Mouse (Mus musculus) embryonic facial prominence, embryonic 11.5 days (tissue): ENCODE measurements at regions not wholly inside any gene's neighbourhood (a gene's known extent, or its start where the extent isn't known, plus 50 kb on each side); places are given as distances from the start of the nearest gene placed in this dataset.

Source experiments
- ATAC-seq: fragments of 200-750 bp; cut with Nextera tagmentation; replicated peaks from 2 replicates; pipeline ENCODE4 v1.8.0; 2017; ENCODE audit warnings: low read depth; ENCODE audit not compliant: insufficient number of reproducible peaks, low FRiP score, low TSS enrichment
- DNase-seq: peaks from one replicate; pipeline ENCODE4 v3.0.0-alpha.2; 2015; ENCODE audit warnings: low spot score
- H3K27ac ChIP-seq: fragments of 300-500 bp; sonication (generic); replicated peaks from 2 replicates; pipeline ENCODE4 v1.5.1; 2014; ENCODE audit warnings: mild to moderate bottlenecking, low read depth, low read length, control low read depth
- H3K27me3 ChIP-seq: fragments of 300-500 bp; sonication (generic); 2 replicates; pipeline ENCODE4 v1.6.1; 2014; ENCODE audit warnings: mild to moderate bottlenecking, low read length, moderate library complexity, mixed read lengths; ENCODE audit not compliant: control insufficient read depth, insufficient read depth
- H3K36me3 ChIP-seq: fragments of 300-500 bp; sonication (generic); replicated peaks from 2 replicates; pipeline ENCODE4 v1.6.1; 2014; ENCODE audit warnings: low read depth, mild to moderate bottlenecking, low read length, moderate library complexity, mixed read lengths; ENCODE audit not compliant: control insufficient read depth, insufficient read depth
- H3K4me1 ChIP-seq: fragments of 300-500 bp; sonication (generic); 2 replicates; pipeline ENCODE4 v1.6.1; 2014; ENCODE audit warnings: low read length, mixed read lengths; ENCODE audit not compliant: control insufficient read depth, insufficient read depth
- H3K4me2 ChIP-seq: fragments of 300-500 bp; sonication (generic); 2 replicates; pipeline ENCODE4 v1.6.1; 2014; ENCODE audit warnings: low read depth, mild to moderate bottlenecking, control low read depth, low read length, moderate library complexity
- H3K4me3 ChIP-seq: fragments of 300-500 bp; sonication (generic); 2 replicates; pipeline ENCODE4 v1.5.1; 2014; ENCODE audit warnings: low read depth, low read length, control low read depth
- H3K9ac ChIP-seq: fragments of 300-500 bp; sonication (generic); replicated peaks from 2 replicates; pipeline ENCODE4 v1.6.1; 2014; ENCODE audit warnings: mild to moderate bottlenecking, control low read depth, low read length
- H3K9me3 ChIP-seq: fragments of 300-500 bp; sonication (generic); replicated peaks from 2 replicates; pipeline ENCODE4 v1.6.1; 2016; ENCODE audit warnings: mild to moderate bottlenecking, low read length, inconsistent platforms, mixed read lengths; ENCODE audit not compliant: control insufficient read depth
- WGBS: fragments of 180-500 bp; shearing (Covaris S2); extraction: QIAGEN DNeasy Blood & Tissue Kit; methylation state at CpG from one replicate; pipeline ENCODE4 v1.1.7; 2014; 5-methylcytosine and 5-hydroxymethylcytosine counted together

DNA sequence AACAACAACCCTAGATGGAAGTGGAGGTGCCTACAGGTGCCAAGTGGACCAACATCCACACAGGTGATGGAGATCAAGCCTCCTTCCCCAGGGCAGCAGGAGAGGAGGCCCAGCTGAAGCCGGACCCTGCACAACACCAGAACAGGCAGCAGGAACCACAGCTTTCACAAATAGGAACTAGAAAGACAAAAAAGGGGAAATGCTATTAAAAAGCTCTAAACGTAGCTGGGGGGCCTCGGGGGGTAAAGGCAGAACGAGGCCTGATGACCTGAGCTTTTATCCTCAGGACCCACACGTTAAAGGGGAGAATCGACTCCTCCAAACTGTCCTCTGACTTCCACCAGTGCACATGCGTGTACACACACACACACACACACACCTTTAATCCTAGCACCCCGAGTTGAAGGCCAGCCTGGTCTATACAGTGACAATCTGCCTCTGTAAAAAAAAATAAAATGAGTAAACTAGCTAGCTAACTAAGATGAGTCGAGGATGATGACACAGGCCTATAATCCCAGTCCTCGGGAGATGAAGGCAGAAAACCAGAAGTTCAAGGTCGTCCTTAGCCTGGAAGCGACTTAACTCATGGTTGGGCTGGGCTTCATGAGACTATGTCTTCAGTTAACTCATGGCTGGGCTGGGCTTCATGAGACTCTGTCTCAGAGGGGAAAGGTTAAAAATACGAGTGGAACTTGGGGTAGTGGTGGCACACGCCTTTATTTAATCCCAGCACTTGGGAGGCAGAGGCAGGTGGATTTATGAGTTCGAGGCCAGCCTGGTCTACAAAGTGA is 122.6 kb upstream of the Slc22a12 start:
- no peak for DNase-seq

DNA sequence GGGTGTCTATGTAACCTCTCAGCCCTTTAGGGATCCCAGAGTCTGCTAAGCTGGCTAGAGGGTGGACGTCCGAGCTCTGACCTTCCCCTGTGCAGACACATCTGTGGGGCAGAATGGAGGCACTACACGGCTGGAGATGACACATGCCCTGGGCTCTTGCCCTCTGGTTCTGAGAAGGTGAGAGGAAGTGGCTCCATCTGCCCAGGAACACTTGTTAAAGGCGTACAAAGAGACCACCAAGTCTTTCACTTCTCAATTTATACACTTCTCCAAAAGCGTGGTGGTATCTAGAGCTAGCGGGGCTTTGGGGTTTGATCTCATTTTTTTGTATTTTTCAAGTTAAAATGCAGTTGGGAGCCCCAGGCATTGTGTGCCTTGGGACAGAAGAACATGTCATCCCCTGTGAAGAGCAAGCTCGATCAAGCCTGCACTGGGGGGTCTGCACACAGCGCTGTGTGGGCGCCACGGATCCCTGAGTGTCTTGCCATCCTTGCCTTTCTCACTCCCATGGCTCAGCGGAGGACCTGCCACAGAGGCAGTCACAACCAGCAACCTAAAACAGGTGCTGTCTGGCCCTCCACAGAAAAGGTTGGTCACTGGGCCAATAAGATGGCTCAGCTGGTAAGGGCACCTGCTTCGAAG is 121.6 kb upstream of the Slc22a12 start:
- no peak overlapping the region for H3K4me3 ChIP-seq
- H3K4me1 ChIP-seq: no peaks in the 10 kb centered on the region
- H3K4me2 ChIP-seq: no peak overlapping the region
- no peak overlapping the region for H3K27ac ChIP-seq
- no peaks in the 10 kb centered on the region for H3K9me3 ChIP-seq
- WGBS: 80% methylated on average over 12 of the region's 12 CpGs
- no peaks in the 10 kb centered on the region for H3K36me3 ChIP-seq
- no peaks in the 10 kb centered on the region for H3K27me3 ChIP-seq
- ATAC-seq: no peak
- DNase-seq: no peak
- H3K9ac ChIP-seq: no peak overlapping the region

More for the DNA sequence above, 122.6 kb upstream of the Slc22a12 start:
- 74% methylated on average over 15 of the region's 15 CpGs for WGBS
- Histone ChIP-seq H3K27me3 (no peaks in the 10 kb centered on the region), H3K4me1 (no peaks in the 10 kb centered on the region), H3K4me2 (no peak overlapping the region), H3K9me3 (no peaks in the 10 kb centered on the region), H3K27ac (no peak overlapping the region), H3K36me3 (no peaks in the 10 kb centered on the region), H3K4me3 (no peak overlapping the region), H3K9ac (no peak overlapping the region)
- ATAC-seq: no peak

- no peaks in the 10 kb centered on the region for H3K27me3 ChIP-seq
- no peaks in the 10 kb centered on the region for H3K4me1 ChIP-seq
- H3K4me2 ChIP-seq: no peak overlapping the region
- no peak overlapping the region for H3K27ac ChIP-seq
- no peaks in the 10 kb centered on the region for H3K36me3 ChIP-seq
- ATAC-seq (peak; percentile 52; the same call in 1 of the 2 replicates), DNase-seq (peak; percentile 89)
- H3K4me3 ChIP-seq: no peak overlapping the region
- H3K9me3 ChIP-seq: no peaks in the 10 kb centered on the region
- H3K9ac ChIP-seq: no peak overlapping the region
- WGBS: 1% methylated on average over 10 of the region's 10 CpGs
These were observed 120.6 kb upstream of the Slc22a12 start for GRCm38 (mm10) chr19:6663391-6663790.

DNA sequence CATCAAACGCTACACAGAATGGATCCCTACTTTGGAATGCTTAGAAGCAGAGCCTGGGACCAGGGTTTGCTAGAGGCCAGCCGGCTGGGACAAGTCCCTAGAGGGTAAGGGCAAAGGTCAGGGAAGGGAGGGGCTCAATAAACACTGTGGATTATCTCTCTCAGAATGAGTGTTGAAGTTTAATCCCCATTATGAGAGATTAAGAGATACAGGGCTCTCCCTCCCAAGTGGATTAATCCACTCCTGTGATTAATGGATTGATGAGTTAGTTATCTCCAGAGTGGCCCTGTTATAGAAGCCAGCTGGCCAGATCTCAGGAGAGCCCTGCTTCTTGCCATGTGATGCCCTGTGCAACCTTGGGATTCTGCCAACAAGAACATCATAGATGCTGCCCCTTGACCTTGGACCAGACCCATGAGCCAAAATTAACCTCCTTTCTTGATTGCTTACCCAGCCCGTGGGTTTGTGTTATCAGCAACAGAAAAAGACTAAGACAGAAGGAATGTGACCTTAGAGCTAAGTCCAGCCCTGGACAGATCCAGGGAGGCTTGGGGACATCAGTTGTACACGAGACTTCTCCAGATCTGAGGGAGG is 119.6 kb upstream of the Slc22a12 start:
- 24% methylated on average over 4 of the region's 4 CpGs for WGBS
- H3K4me2 ChIP-seq: no peak overlapping the region
- H3K9ac ChIP-seq: no peak overlapping the region
- H3K4me1 ChIP-seq: no peaks in the 10 kb centered on the region
- ATAC-seq (no peak), DNase-seq (no peak)
- H3K36me3 ChIP-seq: no peaks in the 10 kb centered on the region
- H3K4me3 ChIP-seq: no peak overlapping the region
- H3K27ac ChIP-seq: no peak overlapping the region
- H3K27me3 ChIP-seq: no peaks in the 10 kb centered on the region
- no peaks in the 10 kb centered on the region for H3K9me3 ChIP-seq

DNA sequence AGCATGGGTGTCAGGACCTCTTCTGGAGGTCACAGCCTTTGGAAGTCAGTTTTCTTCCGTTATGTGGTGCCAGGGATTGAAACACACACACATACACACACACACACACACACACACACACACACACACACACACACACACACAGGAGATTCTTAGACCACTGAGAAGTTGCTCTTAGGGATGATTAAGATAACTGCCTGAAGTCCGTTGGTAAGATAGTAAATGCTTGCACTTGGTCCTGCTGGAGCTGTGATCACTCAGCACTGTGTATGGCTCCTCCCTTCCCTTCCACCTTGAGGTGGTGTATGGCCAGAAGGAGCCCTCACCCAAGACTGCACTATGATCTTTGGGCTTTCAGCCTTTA is 118.7 kb upstream of the Slc22a12 start:
- WGBS: 44% methylated on average over 2 of the region's 2 CpGs

DNA sequence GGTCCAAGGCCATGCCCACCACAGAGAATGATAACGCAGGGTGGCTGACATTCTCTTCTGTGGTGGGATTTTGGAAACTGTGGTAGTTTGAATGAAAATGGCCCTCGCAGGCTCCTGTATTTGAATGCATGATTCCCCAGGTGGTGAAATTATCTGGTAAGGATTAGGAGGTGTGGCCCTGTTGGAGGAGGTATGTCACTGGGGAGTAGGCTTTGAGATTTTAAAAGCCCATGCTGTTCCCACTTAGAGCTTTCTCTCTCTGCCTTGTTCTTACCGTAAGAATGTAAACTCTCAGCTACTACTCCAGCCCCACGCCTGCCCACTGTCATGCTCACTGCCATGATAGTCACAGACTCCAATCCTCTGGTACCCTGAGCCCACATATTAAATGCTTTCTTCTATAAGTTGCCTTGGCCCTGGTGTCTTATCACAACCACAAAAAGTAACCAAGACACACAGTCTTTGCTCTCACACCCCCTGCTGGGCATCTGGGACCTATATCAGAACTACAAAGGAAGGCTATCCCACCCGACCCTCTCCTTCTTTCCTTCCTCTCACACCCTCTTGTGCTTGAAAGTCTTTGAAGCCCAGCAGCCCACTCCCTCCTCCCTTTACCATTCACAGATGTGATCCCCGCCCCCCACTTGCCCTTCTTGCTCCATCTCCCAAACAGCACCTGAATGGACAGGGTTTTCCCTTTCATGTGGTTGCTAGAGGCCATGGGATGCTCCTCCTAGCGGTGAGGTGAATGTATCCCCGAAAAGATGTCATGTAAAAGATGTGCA is 118.1 kb upstream of the Slc22a12 start:
- Histone ChIP-seq H3K9me3 (no peaks in the 10 kb centered on the region), H3K4me3 (no peak overlapping the region), H3K4me1 (no peaks in the 10 kb centered on the region), H3K4me2 (no peak overlapping the region), H3K36me3 (no peaks in the 10 kb centered on the region), H3K27ac (no peak overlapping the region), H3K27me3 (no peaks in the 10 kb centered on the region), H3K9ac (no peak overlapping the region)
- 31% methylated on average over 8 of the region's 8 CpGs for WGBS
- ATAC-seq (no peak), DNase-seq (no peak)

More for the DNA sequence above, 118.7 kb upstream of the Slc22a12 start:
- no peaks in the 10 kb centered on the region for H3K27me3 ChIP-seq
- H3K36me3 ChIP-seq: no peaks in the 10 kb centered on the region
- H3K9ac ChIP-seq: no peak overlapping the region
- no peak overlapping the region for H3K27ac ChIP-seq
- H3K4me1 ChIP-seq: no peaks in the 10 kb centered on the region
- DNase-seq (no peak), ATAC-seq (no peak)
- no peak overlapping the region for H3K4me2 ChIP-seq
- H3K9me3 ChIP-seq: no peaks in the 10 kb centered on the region
- H3K4me3 ChIP-seq: no peak overlapping the region

DNA sequence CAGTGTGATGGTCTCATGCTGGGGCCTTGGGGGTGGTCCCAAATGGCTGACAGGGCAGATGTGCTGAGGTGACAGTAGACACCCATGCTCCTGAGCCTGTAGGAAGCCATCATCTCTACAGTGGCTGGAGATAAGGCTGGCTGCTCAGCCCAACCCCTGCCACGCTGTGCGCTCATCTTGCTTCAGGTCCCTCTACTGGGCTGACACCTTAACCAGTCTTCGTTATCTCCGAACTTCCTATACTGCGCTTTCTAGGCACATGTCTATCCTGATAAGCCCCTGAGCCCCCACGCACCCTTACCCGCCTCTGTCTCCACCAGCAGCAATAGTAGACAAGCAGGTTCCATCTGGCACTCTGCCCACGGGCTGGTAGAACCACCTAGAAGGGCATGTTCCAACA is 117.3 kb upstream of the Slc22a12 start:
- H3K4me3 ChIP-seq: no peak overlapping the region
- no peak overlapping the region for H3K27ac ChIP-seq
- DNase-seq (no peak), ATAC-seq (no peak)
- H3K27me3 ChIP-seq: no peaks in the 10 kb centered on the region
- 81% methylated on average over 8 of the region's 8 CpGs for WGBS
- H3K4me1 ChIP-seq: no peaks in the 10 kb centered on the region
- H3K36me3 ChIP-seq: no peaks in the 10 kb centered on the region
- no peaks in the 10 kb centered on the region for H3K9me3 ChIP-seq
- H3K9ac ChIP-seq: no peak overlapping the region
- H3K4me2 ChIP-seq: no peak overlapping the region
